Comparison of ENCODE assay signal across 8 mouse cellular contexts in genomic region chr11:46065201-46066011, GRCm38 (mm10). TPM values are rescaled to one million over a fixed set of nuclear protein-coding genes. Genes with fewer than 3 reads are reported as not detected.
DNase-seq lines count a peak whose midpoint lies in the region; ATAC-seq lines count a peak whose summit lies in the region.
"Had no signal": no experiment of that assay in that cellular context is flagged by ENCODE, and none has a peak within 500 bp of the region (broad histone marks: within the 10 kb centered on the region; RNA-seq: fewer than 3 reads in every experiment).

No protein-coding gene starts in this region.

- intact Hi-C loops in heart, postnatal 36 days (cut with DNase I), result loop anchor here (2.0 kb wide), 1 partner anchor 57 kb away; no protein-coding TSS in a partner anchor

- no peak overlapping the region for H3K4me3 ChIP-seq in forebrain, embryonic 10.5 days
- H3K4me3 ChIP-seq: neural tube, embryonic 12.5 days had no signal

- no peaks in the 10 kb centered on the region for H3K9me3 ChIP-seq in forebrain, embryonic 10.5 days
- H3K9me3 ChIP-seq: neural tube, embryonic 12.5 days had no signal

- whole genome bisulfite sequencing in forebrain, embryonic 10.5 days, result 73% methylated on average over 21 of the region's 21 CpGs

- peaks cover 41% of the 10 kb centered on the region for H3K4me1 ChIP-seq in forebrain, embryonic 10.5 days

- no peaks in the 10 kb centered on the region; the same call in 1 of the 2 replicates for H3K36me3 ChIP-seq in forebrain, embryonic 10.5 days (replicated peaks)

- ATAC-seq in megakaryocyte-erythroid progenitor cell, adult 5-6 weeks (replicated peaks; ENCODE audit: low FRiP score, low TSS enrichment, poor library complexity, severe bottlenecking), result peak; percentile 87
- no peak for ATAC-seq in CD4-positive, CD25-positive, alpha-beta regulatory T cell, adult 4 months

- DNase-seq in Muller cell, postnatal 12 days (ENCODE audit: inconsistent ontology term), result peak; percentile 79
- DNase-seq in adrenal gland, postnatal 36 days, result peak; percentile 83 to 88
- no peak for DNase-seq in forebrain, embryonic 10.5 days (ENCODE audit: extremely low spot score, low spot score)
- DNase-seq in heart, postnatal 36 days, result peak; percentile 71 to 78
- peak; percentile 50 for DNase-seq in layer of hippocampus, adult 9-11 months

- H3K27me3 ChIP-seq in forebrain, embryonic 10.5 days (ENCODE audit: poor library complexity, severe bottlenecking), result no peaks in the 10 kb centered on the region
- H3K27me3 ChIP-seq: neural tube, embryonic 12.5 days had no signal

- peak overlapping the region; percentile 74 for H3K27ac ChIP-seq in forebrain, embryonic 10.5 days
- H3K27ac ChIP-seq: neural tube, embryonic 12.5 days had no signal

RNA-seq across cellular contexts. Expression of gene Adam19, which starts 9.6 kb away (rescaled TPM):
- 1 to 10 TPM; 5.7 to 5.8 TPM for total RNA-seq in adrenal gland, postnatal 36 days (2021)
- polyA plus RNA-seq in forebrain, embryonic 10.5 days (2016; fragmentation: Nextera tagmentation; extraction: Ambion mirVana), result 10.7 TPM in 2 replicates
- total RNA-seq in heart, postnatal 36 days (2021), result 10 to 100 TPM; 21.2 to 49.2 TPM
- total RNA-seq in megakaryocyte-erythroid progenitor cell, adult 5-6 weeks (2014; fragmentation: Nextera tagmentation), result 0.20 and 0.92 TPM in 2 replicates
- total RNA-seq in megakaryocyte-erythroid progenitor cell, adult 5-6 weeks (2017), result not detected in 2 replicates
- polyA plus RNA-seq in CD4-positive, CD25-positive, alpha-beta regulatory T cell, adult 4 months (2017; shearing (Covaris generic)), result 10 to 100 TPM; 60.6 to 85.0 TPM

RNA-seq across cellular contexts. Expression of gene Gm12166, which starts 13.3 kb away (rescaled TPM):
- total RNA-seq in adrenal gland, postnatal 36 days (2021), result 1 to 10 TPM; 1.4 to 1.7 TPM
- 2.5 and 3.8 TPM in 2 replicates for polyA plus RNA-seq in forebrain, embryonic 10.5 days (2016; fragmentation: Nextera tagmentation; extraction: Ambion mirVana)
- total RNA-seq in heart, postnatal 36 days (2021), result 1 to 10 TPM; 1.3 to 1.9 TPM
- total RNA-seq in megakaryocyte-erythroid progenitor cell, adult 5-6 weeks (2014; fragmentation: Nextera tagmentation), result 8.4 TPM in 1 of 2 replicates, not detected in the other
- total RNA-seq in megakaryocyte-erythroid progenitor cell, adult 5-6 weeks (2017), result 7.6 and 8.1 TPM in 2 replicates
- polyA plus RNA-seq in CD4-positive, CD25-positive, alpha-beta regulatory T cell, adult 4 months (2017; shearing (Covaris generic)), result 10 to 100 TPM; 14.3 to 43.4 TPM
